Mouse (Mus musculus) embryo, embryonic 11 days (tissue): ENCODE data around the gene Ddah1.

ENCODE experiments used
- DNase-seq: peaks from one replicate; pipeline ENCODE4 v3.0.0-alpha.2; 2015

Ddah1 gene

DNA sequence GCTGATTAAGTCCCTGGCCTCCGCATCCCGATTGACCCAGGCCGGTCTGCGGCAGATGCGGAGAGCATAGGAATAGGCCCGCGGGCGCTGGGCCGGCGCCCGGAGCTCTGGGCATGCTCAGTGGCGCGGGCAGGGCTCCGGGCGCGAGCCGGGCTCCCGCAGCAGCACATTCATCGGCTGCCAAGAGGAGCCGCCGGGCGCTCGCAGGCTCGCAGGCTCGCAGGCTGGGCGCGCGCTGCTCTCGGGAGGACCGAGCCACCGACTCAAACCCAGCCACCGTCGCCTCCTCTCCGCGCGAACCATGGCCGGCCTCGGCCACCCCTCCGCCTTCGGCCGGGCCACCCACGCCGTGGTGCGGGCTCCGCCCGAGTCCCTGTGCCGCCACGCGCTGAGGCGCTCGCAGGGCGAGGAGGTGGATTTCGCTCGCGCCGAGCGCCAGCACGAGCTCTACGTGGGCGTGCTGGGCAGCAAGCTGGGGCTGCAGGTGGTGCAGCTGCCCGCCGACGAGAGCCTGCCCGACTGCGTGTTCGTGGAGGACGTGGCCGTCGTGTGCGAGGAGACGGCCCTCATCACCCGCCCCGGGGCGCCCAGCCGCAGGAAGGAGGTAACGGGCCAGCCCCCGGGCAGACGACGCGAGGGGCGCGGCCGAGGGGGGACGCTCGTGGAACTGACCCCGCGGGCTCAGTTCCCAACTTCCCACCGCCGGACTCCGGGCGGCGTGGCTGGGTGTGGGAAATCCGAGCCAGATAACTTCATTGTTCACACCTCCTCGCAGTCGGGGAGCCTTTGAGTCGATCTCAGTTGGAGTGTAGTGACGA lies at the start of gene Ddah1:
Gene Ddah1 (plus strand): TSS at position 115 of the 818 bp plus-strand sequence.
- DNase-seq: peak; percentile 89

DNA sequence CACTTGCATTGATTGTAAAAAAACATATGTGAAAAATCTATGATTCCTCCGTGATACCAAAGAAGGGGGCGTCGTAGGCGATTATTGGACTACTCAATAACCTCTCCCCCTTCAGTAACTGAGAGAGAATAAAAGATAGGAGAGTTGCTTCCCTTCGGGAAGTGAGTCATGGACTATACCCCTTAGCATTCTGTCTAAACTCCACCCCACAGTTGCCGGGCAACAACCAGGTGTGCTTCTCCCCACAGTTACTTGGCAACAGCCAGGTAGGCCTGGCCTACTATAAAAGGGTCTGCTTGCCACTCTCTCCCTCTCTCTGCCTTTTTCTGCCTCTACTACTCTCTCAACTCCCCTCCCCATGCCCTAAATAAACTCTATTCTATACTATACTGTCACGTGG lies 42.6 kb upstream of the Ddah1 start:
- no peak for DNase-seq

DNA sequence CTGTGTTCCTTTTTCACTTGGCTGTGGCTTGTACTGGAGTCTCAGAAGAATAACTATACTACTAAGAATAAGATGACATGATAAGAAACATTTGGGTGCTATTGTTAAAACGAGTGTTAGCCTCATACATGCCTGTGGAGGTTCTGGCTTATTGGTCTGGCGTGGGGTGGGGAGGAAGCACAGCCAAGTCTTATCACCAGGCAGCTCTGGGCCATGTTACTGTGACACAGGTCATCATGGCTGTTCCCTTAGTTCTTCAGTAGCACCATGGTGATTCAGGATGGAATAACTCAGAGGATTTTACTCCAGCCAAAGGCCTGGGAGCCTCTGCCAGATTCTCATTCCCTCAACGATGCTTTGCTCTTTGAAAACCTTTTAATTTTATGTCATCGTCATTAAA lies 38.8 kb upstream of the Ddah1 start:
- no peak for DNase-seq

DNA sequence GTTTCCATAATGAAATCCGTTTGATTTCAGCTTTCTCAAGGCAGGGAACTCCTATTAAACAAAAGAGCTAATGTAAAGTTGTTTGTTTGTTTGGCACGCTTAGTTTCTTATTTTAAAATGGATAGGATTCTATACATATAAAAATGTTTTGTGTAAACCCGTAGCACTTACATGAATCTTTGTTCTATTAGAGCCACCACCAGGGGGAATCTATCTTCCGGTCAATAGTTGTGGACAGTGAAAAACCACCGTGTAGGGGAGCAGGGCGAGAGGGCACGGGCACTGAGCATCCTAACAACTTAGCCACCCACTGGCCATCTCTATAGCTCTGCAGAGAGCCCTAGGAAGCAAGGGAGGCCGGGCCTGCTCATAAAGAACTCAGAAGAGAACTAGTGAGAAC lies 33.4 kb upstream of the Ddah1 start:
- no peak for DNase-seq

DNA sequence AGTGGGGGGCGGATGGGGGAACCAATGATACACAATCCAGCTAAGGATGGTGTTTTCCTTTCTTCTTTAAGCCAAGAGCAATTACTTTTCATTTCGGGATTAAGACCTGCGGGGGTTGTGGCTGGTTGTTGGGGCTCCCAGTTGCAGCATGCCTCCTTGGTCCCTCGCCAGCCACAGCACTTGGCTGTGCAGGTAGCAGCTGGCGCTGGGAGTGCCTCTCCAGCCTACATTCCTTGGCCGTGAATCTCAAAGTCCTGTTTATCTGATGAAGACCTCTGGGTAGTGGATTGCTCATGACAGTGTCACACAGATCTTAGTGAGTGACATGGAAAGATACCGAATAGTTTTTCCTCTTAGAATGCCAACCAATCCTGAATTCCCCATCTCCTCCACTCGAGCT lies 30.1 kb upstream of the Ddah1 start:
- no peak for DNase-seq

DNA sequence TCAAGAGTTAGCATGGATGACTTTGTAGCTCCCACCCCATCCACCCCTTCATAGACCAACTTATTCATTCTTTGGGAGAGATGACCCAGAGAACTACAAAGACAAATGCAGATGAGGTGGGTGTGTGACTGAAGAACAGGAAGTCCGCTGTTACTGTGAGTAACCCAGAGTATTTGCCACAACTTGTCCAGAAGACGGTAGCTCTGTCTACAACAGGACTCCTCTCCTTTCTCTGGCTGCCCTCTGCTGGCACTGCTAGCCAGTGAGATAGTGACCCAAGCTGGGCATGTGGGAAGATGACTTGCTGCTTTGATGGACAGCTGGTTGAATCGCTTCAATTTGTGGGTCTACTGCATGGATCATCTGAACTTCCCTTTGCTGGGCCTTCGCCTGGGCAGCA lies 28.9 kb upstream of the Ddah1 start:
- peak; percentile 33 for DNase-seq

DNA sequence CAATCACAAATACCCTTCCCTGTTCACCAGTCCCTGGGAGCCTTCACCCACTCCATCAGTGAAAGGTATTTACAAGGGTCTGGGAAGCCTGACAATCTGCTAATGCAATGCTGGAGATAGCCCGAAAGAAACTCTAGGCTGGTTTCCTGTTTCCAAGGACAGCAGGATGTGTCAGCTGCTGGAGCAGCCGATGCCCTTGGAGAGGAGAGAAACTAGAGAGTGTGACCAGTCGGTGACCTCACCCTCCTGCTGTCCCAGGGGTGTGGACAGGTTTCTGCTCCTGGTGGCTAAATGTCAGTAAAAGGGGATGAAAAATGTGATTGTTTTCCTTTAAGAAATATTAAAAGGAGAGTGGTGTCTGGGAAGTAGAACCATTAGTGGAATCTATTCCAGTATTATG lies 28.4 kb upstream of the Ddah1 start:
- DNase-seq: peak; percentile 42

DNA sequence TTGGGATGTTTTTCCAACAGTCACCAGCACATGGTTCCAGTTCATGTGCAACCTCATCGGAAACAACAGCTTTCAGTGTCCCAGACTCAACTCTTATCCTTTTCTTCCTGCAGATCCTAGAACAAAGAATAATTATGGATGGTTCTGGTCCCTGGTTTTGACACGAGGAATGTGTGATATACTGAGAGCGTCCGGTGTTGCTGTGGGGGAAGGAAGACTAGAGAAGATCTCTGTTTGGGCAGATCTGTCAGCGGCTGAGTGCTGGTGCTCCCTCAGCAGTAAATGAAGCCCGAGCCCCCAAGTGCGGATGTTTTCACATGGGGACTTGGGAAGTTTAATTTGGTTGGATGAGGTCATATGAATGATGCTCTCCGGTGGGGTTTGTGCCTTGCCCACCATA lies 23.6 kb upstream of the Ddah1 start:
- no peak for DNase-seq

DNA sequence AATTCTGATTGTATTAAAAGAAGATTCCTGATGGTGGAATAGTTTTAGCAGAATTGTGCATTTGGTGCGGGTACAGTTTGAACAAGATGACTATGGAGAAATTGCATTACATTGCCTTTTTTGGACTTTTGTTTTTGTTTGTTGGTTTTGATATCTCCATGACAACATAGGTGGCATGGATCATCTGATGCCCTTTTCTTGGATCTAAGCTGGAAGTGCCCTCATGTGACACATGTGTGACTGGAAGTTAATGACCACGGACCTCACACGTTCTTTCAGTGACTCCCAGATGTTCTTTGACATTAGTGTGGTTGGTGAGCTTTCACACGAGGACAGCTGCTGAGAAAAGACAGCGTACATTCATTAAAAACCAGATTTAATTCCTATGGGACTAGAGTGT lies 21.9 kb upstream of the Ddah1 start:
- DNase-seq: no peak

DNA sequence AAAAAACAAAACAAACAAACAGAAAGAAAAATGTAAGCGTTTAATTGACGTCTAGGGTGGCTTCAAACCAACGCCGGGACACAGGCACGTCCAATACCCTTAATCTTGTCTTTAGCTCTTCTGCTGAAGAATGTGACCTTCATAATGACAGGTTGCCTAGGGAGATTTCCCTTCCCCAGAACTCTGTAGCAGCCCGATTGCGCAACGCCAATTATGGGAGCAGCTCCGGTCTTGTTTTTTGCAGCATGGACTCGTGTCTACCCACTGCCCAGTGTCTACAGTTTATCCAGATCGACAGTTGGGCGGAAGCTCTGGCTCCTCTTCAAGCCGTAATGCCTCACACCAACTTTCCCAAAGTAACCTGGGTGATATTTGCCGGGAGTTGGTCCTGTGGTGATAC lies 19.8 kb upstream of the Ddah1 start:
- DNase-seq: no peak

DNA sequence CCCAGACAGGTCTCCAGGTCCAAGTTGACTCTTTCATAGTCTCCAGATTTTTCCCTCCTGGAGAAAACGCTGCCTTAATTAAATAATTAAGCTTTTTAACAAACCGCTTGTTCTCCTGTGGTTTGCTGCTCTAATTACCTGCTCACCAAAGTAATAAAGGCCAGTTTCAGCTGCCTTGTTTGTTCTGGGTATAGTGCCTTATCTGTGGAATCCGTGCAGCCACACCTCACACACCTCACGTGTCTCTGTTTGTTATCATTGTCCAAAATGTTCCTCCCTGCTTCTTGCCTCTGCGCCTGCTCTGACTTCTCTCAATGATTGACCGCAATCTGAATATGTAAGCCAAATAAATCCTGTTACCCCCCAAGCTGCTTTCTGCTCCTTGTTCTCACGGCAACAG lies 18.6 kb upstream of the Ddah1 start:
- no peak for DNase-seq

DNA sequence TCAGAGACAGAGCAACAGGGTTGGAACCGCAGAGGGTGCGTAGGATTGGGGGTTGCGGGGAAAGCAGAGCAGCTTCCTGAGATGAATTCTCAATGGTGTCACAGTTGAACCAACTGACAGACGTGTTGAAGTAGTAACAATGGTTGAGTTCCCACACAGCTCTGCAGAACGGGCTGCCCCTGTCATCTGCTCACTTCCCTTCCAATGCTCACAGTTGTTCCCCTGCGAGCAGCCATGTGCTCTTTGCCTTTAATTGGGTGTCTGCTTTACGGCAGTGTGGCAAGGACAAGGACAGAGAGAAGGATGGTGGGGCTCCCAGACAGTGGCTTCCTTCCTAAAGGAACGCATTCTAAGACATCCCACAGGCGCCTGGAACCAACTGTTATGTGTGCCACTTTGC lies 15.4 kb upstream of the Ddah1 start:
- no peak for DNase-seq

DNA sequence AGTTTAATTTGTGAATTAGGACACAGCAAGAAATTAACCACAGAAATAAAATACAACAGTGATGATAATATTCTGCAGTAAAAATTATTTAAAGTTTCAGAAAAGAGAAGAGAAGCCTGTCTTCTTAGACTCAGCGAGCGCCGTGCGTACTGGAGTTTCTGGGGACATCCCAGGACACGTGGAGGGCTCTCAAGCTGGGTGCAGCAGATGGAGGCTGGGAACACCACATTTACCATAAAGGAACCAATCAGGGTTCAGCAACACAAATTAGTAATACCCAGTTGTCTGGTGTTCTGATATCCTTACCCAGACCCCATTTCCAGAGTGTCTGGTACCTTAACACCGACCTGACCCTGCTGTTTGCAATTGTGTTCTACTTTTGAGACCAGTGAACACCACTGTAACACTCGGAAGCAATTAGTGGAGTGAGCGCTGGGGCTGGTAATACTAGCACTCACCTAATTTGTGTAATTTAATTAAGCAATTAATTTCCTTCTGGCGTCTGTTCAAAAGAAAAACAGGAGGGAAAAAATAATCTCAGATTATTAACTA lies 14.9 kb upstream of the Ddah1 start:
- DNase-seq: no peak

DNA sequence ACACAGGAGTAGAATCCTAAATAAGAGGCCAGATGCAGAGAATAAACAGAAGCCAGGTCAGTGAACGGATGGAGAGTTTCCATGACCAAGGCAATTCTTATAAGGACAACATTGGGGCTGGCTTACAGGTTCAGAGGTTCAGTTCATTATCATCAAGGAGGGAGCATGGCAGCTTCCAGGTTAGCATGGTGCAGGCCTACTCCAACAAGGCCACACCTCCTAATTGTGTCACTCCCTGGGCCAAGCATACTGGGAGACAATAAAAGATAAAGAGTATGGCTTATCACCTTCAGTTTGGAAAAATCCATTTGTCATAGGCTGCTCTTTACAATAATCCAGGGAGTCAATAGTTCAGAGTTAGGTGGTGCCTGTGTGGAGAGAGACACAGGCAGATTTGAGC lies 9.8 kb upstream of the Ddah1 start:
- no peak for DNase-seq

DNA sequence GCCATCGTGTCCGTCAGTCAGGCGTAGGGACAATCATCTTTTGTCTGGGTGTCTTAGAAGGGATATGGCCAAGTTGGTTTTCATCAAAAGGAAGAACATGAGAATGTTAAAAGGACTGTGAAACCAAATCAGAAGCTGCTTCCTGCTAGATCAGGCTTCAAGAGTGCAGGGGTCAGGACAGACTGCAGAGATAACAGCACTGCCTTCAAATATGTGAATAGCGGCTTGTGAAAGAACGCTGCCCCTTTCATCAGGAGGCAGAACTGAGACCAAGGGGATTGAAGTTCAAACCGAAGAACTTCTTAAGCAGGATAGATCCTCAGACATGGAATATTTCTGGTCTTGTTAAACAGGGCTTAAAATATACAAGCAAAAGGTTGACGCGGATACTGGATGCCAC lies 2.0 kb upstream of the Ddah1 start:
- no peak for DNase-seq

DNA sequence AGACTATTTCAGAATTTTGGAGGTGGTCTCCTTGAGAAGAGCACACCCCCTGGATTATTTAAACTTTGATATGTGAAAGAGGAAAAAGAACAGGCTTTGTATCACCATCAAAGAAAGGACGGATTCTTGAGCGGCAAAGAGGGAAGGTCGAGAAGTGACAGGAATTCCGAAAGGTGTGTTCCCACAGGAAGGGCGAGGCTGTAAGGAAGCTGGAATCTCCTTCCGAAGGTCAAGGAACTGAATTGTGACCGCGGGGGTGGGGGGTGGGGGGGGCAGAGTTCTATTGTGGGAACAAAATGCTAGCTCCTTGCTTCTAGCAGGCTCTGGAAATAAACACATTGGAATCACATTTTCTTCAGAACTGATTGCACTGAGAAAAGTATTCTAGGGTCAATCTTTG lies 1.3 kb upstream of the Ddah1 start:
- DNase-seq: no peak

DNA sequence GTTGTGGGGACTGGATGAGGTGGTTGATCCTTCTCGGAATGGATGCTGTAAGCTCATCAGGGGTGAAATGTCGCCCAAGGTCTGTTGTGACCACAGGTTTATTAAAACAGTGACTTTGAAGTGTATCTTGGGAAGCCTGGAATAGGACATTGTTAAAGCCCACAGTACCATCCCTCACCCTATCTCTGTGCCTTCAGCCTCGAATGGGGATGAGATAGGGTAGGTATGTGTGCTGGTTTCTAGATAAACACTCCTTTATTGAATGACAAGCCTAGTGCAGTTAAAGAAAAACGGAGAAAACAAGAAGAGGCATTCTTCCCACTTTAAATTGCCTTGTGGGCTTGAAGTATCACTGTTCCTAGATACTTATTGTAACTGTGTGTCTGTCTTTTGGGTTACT lies 631 bp upstream of the Ddah1 start:
- DNase-seq: no peak

DNA sequence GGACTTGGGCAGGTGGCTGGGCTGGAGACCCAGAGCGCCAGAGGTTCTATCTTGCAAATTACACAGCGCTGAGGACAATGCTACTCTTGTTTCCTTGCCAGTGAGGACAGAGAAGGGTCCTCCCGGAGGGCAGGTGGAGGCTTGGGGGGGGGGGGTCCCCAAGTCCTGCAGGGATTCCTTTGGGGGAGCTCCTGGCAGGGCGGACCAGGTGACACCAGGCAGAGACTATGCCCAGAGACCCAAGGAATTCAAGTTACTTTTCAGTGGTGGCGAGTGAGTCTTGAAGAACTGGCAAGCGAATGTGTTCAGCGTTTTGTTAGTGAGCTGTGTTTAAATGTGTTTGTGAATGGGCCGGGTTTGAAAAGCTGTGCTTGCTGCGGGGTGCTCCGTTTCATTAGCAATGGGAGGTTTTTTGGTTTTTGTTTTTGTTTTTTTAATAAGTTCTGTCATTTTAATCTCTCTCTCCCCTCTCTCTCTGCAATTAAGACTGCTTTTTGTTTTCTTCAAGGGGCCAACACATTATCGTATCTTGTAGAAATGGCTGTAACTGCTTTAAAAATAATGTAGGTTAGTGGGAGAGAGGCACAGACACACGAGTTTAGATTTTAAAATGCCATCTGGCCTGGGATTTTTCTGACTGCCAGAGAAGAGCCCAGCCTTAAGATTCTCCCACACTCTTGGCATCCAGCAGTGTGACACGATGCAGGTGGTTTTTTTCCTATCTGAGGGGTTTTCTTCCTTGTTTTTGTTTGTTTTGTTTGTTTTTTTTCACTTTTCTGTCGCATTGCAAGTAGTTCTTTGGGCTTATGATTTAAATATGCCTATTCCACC lies 1.1 kb downstream of the Ddah1 start:
- DNase-seq: peak; percentile 40

DNA sequence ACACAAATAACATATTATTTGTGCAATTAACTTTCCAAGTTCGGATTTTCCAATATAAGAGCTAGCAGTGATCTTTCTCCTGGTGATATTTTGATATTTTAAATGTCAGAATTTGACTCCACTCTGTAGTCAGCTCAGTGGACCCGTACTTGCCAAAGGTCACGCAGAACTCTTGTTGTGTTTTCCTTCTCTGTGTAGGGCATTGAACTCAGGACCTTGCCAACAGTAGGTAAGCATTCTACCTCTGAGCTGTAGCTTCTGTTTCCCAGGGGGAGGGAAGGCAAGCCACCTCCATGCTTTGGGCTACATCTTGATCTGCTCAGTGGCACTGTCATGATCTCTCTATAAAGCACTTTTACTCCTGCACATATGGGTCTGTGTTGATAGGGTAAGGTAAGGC lies 2.1 kb downstream of the Ddah1 start:
- no peak for DNase-seq

DNA sequence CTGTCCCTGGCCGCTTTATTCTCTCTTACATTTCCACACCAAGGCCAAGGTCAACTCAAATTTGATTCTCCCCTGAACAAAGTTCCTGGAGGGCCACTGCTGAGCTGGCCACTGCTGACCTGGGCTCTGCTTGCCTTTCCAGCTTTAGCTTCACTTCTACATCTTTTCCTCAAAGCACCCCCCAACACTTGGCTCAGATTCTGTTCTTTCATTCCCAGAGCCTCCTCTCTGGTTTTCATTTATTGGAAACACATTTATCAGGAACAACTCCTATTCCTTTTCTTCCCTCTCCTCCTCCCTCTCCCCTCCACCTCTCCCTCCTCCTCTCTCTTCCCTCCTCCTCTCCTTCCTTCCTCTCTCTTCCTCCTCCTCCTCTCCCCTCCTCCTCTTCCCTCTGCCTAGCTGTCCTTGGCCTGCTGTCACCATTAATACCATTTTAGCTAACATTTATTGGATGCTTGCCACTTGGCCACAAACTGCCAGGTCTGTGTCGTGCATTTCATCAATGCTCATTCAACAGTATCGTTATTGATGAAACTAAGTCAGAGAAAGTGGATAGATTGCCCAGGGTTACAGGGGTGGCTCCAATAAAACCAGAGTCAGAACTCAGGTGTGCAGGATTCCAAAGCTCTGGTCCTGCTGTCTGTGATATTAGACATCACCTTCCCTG lies 3.2 kb downstream of the Ddah1 start:
- DNase-seq: no peak

DNA sequence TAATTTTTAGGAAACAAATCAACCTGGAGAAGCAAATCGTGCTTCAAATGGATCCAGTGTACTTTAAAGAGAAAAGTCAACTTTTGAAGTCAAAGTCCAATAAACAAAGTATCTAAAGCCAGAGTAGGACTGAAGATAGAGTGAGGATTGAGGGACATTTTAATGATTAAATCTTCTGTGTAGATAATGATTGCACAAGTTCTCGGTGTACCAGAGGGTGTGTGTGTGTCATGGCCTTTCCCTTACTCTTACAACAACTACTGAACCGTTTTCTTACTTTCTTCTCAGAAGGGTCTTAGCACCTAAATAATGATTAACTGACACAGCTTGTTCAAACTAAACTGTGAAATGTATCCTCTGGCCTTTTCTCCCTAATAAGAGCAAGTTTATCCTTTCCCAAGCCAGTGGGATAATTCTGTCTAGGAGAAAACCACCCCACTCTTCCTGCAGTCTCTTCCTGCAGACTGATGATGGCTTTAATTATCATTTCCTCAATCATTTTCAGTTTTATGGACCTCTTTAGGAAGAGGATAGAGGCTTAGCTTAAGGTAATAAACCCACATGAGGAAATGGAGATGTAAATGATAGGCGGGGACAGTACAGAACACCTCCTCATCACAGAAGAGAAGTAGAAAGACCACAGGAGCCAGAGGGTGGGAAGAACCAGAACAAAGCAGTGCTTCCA lies 4.6 kb downstream of the Ddah1 start:
- no peak for DNase-seq

DNA sequence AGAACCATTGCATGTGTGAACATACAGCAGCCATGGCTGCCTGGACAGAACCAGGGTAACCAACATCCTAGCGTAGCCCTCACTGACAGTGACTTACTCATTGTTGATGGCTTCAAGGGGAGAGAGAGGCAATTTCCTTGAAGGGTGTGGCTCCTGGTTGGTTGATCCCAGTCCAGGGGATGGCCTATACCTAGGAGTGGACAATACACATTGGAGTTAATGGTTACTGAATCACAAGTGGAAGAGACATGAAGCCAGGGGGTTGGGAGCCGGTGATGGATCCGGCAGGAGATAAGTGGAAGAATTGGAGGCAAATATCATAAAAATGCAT lies 5.1 kb downstream of the Ddah1 start:
- DNase-seq: no peak

DNA sequence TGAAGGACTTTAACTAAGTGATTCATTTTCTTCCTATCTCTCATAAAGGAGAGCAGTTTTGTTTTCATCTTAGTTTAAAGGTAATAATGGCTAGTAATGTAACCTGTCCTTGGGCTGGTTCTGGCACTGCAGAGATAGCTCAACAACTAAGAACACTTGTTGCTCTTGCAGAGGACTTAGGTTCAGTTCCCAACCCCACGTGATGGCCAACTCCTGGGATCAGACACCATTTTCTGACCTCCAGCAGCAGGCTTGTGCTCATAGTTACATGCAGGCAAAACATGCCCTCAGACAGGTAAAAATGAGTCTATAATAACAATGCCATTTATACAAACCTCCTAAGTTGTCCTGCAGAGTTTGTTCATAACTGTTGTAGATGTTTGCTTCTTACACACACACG lies 5.9 kb downstream of the Ddah1 start:
- no peak for DNase-seq
